Mouse (Mus musculus): ENCODE measurements around the gene Lgalsl.

DNA sequence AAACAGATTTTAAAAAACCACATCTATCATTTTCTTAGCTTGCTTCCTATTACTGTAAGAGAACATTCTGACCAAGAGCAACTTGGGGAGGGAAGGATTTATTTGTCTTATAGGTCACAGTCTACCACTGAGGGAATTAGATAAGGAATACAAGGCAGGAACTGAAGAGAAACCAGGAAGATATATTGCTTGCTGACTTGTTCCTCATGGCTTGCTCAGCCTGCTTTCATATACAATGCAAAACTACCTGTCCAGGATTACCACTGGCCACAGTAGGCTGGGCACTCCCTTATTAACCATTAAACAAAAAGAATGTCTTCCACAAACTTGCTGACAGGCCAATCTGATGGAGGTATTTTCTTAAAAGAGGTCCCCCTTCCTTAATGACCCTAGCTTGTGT is 54.2 kb downstream of the Lgalsl start:
- TF ChIP-seq CTCF (IDR thresholded peaks at IDR 0.05; ENCODE audit: low read depth): no peak
- TF ChIP-seq EP300 (IDR thresholded peaks at IDR 0.05; ENCODE audit: low read depth): no peak
